Mouse (Mus musculus): ENCODE measurements around the gene Eva1c. TPM values are rescaled to one million over a fixed set of nuclear protein-coding genes. Genes with fewer than 3 reads are reported as not detected.

The Eva1c gene
- polyA plus RNA-seq, 1 experiment from 2014 or later = 1.2 TPM

DNA sequence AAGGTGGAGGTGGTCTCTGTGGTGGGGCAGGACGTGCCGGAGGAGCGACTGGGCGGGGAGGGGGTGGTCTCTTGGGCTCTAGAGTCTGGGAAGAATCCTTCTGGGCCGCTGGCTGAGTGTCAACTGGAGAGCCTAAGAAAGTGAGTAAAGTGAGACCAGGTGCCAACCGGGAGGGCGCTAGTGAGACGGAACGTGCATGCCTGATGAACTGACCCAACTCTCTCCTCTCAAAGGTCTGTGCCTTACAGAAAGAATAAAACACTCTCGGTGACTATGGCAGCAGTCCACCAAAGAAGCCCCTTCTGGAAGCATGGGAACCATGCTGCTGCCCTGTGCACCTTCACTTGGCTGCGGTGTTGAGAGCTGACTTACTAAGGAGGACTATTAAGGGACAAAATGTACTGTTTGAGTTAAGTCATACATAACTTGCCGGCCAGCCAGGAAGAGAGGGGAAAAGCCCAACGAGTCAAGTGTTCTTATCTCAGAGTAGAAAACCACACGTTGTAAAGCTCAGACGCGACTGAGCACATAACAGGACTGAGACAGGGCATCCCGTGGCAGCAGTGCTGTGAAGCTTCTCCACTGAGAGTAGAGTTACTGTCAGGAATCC lies 123.9 kb downstream of the Eva1c start:
- no peak; the same call in 1 of the 2 replicates for TF ChIP-seq CTCF (IDR thresholded peaks at IDR 0.05; ENCODE audit: low read depth)

DNA sequence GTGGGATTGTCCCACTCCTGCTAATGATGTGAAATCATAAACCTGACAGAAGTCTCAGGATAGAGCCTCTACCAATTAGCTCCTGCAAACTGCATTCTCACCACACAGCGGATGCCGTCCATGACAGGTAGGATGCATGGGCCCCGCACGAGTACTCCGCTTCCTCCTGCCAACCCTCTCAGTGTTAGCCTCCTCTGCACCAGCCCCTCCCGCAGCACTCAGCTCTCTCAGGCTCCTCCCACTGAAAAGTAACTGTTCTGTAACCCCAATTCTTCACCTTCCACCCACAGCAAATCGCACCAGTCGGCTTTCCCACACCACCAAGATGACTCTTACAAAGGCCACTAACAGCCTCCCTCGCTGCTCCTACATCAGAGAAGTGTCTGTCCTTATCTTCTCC lies 126.6 kb downstream of the Eva1c start:
- peaks cover 25% of the 10 kb centered on the region for H3K36me3 ChIP-seq (ENCODE audit: insufficient read depth)
- no peaks in the 10 kb centered on the region for H3K27me3 ChIP-seq (ENCODE audit: insufficient read depth, low read length)
- no peaks in the 10 kb centered on the region for H3K9me3 ChIP-seq (ENCODE audit: low read depth, low read length)
- no peaks in the 10 kb centered on the region for H3K4me1 ChIP-seq (ENCODE audit: insufficient read depth)
- ATAC-seq (ENCODE audit: insufficient read depth) (no peak), DNase-seq (no peak)
- no peak overlapping the region for H3K4me2 ChIP-seq
- no peak overlapping the region for H3K27ac ChIP-seq (ENCODE audit: low read depth)
- H3K4me3 ChIP-seq (ENCODE audit: low read depth, low read length) = no peak overlapping the region
- WGBS = 83% methylated on average over 9 of the region's 9 CpGs
- no peak overlapping the region for H3K9ac ChIP-seq
- no peak for TF ChIP-seq CTCF (IDR thresholded peaks at IDR 0.05; ENCODE audit: low read depth)

More for the DNA sequence above, 123.9 kb downstream of the Eva1c start:
- peak; percentile 36 for DNase-seq
- Histone ChIP-seq H3K36me3 (ENCODE audit: insufficient read depth) (peaks cover 21% of the 10 kb centered on the region), H3K4me2 (no peak overlapping the region), H3K9me3 (ENCODE audit: low read depth, low read length) (no peaks in the 10 kb centered on the region), H3K4me1 (ENCODE audit: insufficient read depth) (no peaks in the 10 kb centered on the region), H3K27ac (ENCODE audit: low read depth) (no peak overlapping the region), H3K9ac (no peak overlapping the region), H3K27me3 (ENCODE audit: insufficient read depth, low read length) (no peaks in the 10 kb centered on the region), H3K4me3 (ENCODE audit: low read depth, low read length) (no peak overlapping the region)
- ATAC-seq (ENCODE audit: insufficient read depth) = no peak
- 42% methylated on average over 17 of the region's 17 CpGs for WGBS

DNA sequence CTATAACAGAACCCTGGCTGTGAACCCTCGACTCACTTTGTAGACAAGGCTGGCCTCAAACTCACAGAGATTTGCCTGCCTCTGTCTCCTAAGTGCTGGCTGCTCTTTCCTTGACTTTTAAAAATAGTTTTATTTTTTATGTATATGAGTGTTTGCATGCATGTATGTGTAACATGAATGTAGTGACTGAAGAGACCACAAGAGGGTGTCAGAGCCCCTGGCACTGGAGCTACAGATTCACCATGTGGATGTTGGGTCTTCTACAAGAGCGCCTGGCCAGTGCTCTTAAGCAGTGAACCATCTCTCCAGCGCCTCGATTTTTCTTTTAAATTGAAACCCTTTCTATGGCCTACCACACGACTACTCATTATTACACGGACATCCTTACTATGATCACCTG lies 127.3 kb downstream of the Eva1c start:
- no peak overlapping the region for H3K9ac ChIP-seq
- TF ChIP-seq CTCF (IDR thresholded peaks at IDR 0.05; ENCODE audit: low read depth) = peak; percentile 33; the same call in 1 of the 2 replicates
- H3K27ac ChIP-seq (ENCODE audit: low read depth) = no peak overlapping the region
- H3K4me2 ChIP-seq = no peak overlapping the region
- no peaks in the 10 kb centered on the region for H3K4me1 ChIP-seq (ENCODE audit: insufficient read depth)
- DNase-seq = peak; percentile 42
- H3K36me3 ChIP-seq (ENCODE audit: insufficient read depth) = peaks cover 25% of the 10 kb centered on the region
- 89% methylated on average over 6 of the region's 6 CpGs for WGBS
- no peaks in the 10 kb centered on the region for H3K9me3 ChIP-seq (ENCODE audit: low read depth, low read length)
- no peak for ATAC-seq (ENCODE audit: insufficient read depth)
- no peaks in the 10 kb centered on the region for H3K27me3 ChIP-seq (ENCODE audit: insufficient read depth, low read length)
- no peak overlapping the region for H3K4me3 ChIP-seq (ENCODE audit: low read depth, low read length)

Small RNA genes within 50 kb of the gene (microRNA-seq; reads per million reads assigned to microRNA genes)
- not detected for gene Gm22933 (ENCODE audit: borderline number of aligned reads)

Other genes with a start within 250 kb of the Eva1c start
- 84.8 and 86.2 TPM in 2 replicates for gene Mis18a, start 99.3 kb upstream of the Eva1c start, polyA plus RNA-seq (2014; fragmentation: Nextera tagmentation; extraction: Ambion mirVana)
- gene Mrap, start 88.5 kb upstream of the Eva1c start, polyA plus RNA-seq (2014; fragmentation: Nextera tagmentation; extraction: Ambion mirVana) = 0.43 and 0.91 TPM in 2 replicates
- gene Urb1, start 16.3 kb upstream of the Eva1c start, polyA plus RNA-seq (2014; fragmentation: Nextera tagmentation; extraction: Ambion mirVana) = 10.9 and 11.7 TPM in 2 replicates
- gene Cfap298, start 108.4 kb downstream of the Eva1c start, polyA plus RNA-seq (2014; fragmentation: Nextera tagmentation; extraction: Ambion mirVana) = 42.8 and 45.2 TPM in 2 replicates
- gene Synj1, start 184.6 kb downstream of the Eva1c start, polyA plus RNA-seq (2014; fragmentation: Nextera tagmentation; extraction: Ambion mirVana) = 15.2 and 17.6 TPM in 2 replicates
- gene Paxbp1, start 217.8 kb downstream of the Eva1c start, polyA plus RNA-seq (2014; fragmentation: Nextera tagmentation; extraction: Ambion mirVana) = 62.4 and 66.4 TPM in 2 replicates